Mouse (Mus musculus): Measurements from ENCODE around the gene Pzp.

The Pzp gene

GRCm38 (mm10) chr6:128526601-128527000 lies at the start of gene Pzp:
Gene Pzp (minus strand): TSS chr6:128526720.
- in situ Hi-C loops (cut with MboI, MseI), result no loop called here

GRCm38 (mm10) chr6:128566589-128566988 lies 40.1 kb upstream of the Pzp start:
- in situ Hi-C loops (cut with MboI, MseI), result no loop called here

GRCm38 (mm10) chr6:128554049-128554448 lies 27.5 kb upstream of the Pzp start:
- in situ Hi-C loops (cut with MboI, MseI), result no loop called here

- in situ Hi-C loops (cut with MboI, MseI), result no loop called here
These were observed 23.2 kb upstream of the Pzp start for GRCm38 (mm10) chr6:128549463-128550452.

GRCm38 (mm10) chr6:128548532-128548931 lies 22.0 kb upstream of the Pzp start:
- in situ Hi-C loops (cut with MboI, MseI), result no loop called here

- in situ Hi-C loops (cut with MboI, MseI), result no loop called here
These were observed 18.9 kb upstream of the Pzp start for GRCm38 (mm10) chr6:128545402-128545801.

GRCm38 (mm10) chr6:128543226-128543625 lies 16.7 kb upstream of the Pzp start:
- in situ Hi-C loops (cut with MboI, MseI), result no loop called here

GRCm38 (mm10) chr6:128535250-128535649 lies 8.7 kb upstream of the Pzp start:
- in situ Hi-C loops (cut with MboI, MseI), result no loop called here

- in situ Hi-C loops (cut with MboI, MseI), result no loop called here
These were observed 6.8 kb upstream of the Pzp start for GRCm38 (mm10) chr6:128533296-128533695.

GRCm38 (mm10) chr6:128532701-128533100 lies 6.2 kb upstream of the Pzp start:
- in situ Hi-C loops (cut with MboI, MseI), result no loop called here

GRCm38 (mm10) chr6:128528491-128528890 lies 2.0 kb upstream of the Pzp start:
- in situ Hi-C loops (cut with MboI, MseI), result no loop called here

- in situ Hi-C loops (cut with MboI, MseI), result no loop called here
These were observed 590 bp upstream of the Pzp start for GRCm38 (mm10) chr6:128527110-128527509.

GRCm38 (mm10) chr6:128525801-128526200 lies 719 bp downstream of the Pzp start:
- in situ Hi-C loops (cut with MboI, MseI), result no loop called here

GRCm38 (mm10) chr6:128523360-128523759 lies 3.2 kb downstream of the Pzp start:
- in situ Hi-C loops (cut with MboI, MseI), result no loop called here

GRCm38 (mm10) chr6:128519159-128519558 lies 7.4 kb downstream of the Pzp start:
- in situ Hi-C loops (cut with MboI, MseI), result no loop called here

- in situ Hi-C loops (cut with MboI, MseI), result no loop called here
These were observed 20.8 kb downstream of the Pzp start for GRCm38 (mm10) chr6:128505676-128506236.

- in situ Hi-C loops (cut with MboI, MseI), result no loop called here
These were observed 21.8 kb downstream of the Pzp start for GRCm38 (mm10) chr6:128504743-128505142.

- in situ Hi-C loops (cut with MboI, MseI), result no loop called here
These were observed 31.2 kb downstream of the Pzp start for GRCm38 (mm10) chr6:128495346-128495745.

GRCm38 (mm10) chr6:128494646-128495331 lies 31.7 kb downstream of the Pzp start:
- in situ Hi-C loops (cut with MboI, MseI), result no loop called here

- in situ Hi-C loops (cut with MboI, MseI), result no loop called here
These were observed 34.6 kb downstream of the Pzp start for GRCm38 (mm10) chr6:128491916-128492315.

GRCm38 (mm10) chr6:128490141-128490540 lies 36.4 kb downstream of the Pzp start:
- in situ Hi-C loops (cut with MboI, MseI), result no loop called here

GRCm38 (mm10) chr6:128487736-128488135 lies 38.8 kb downstream of the Pzp start:
- in situ Hi-C loops (cut with MboI, MseI), result no loop called here
